Mouse (Mus musculus): ENCODE results near the gene Alox5. TPM values are rescaled to one million over a fixed set of nuclear protein-coding genes. Genes with fewer than 3 reads are reported as not detected.

Alox5 gene
- total RNA-seq, 2 experiments from 2014 or later = 8.6 to 14.9 TPM

GRCm38 (mm10) chr6:116388068-116388467 is 72.9 kb downstream of the Alox5 start:
- intact Hi-C loops (cut with DNase I) = no loop called here
- no peak for DNase-seq

GRCm38 (mm10) chr6:116386506-116386905 is 74.5 kb downstream of the Alox5 start:
- no peak for DNase-seq
- intact Hi-C loops (cut with DNase I) = no loop called here

DNA sequence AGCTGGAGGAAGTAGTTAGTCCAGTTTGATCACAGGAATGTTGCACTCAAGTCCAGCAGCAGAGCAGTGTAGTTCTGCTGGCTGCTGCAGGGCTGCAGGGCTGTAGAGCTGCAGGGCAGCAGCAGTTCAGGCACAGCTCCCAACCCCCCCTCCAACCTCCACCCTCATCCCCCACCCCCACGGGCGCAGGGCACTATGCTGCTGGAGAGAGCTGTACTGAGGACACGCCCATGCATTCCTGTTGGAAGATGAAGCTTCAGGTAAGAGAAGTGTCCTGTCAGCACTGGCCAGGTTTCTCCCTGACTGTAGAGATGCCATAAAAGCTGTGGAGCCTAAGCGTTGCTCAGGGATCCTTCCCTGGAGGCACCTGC is 74.9 kb downstream of the Alox5 start:
- DNase-seq = no peak

GRCm38 (mm10) chr6:116385194-116386044 is 75.6 kb downstream of the Alox5 start:
- intact Hi-C loops (cut with DNase I) = no loop called here
- DNase-seq = no peak

More for the DNA sequence above, 74.9 kb downstream of the Alox5 start:
- intact Hi-C loops (cut with DNase I) = no loop called here

GRCm38 (mm10) chr6:116383582-116383981 is 77.4 kb downstream of the Alox5 start:
- intact Hi-C loops (cut with DNase I) = no loop called here
- DNase-seq = no peak

GRCm38 (mm10) chr6:116381605-116382004 is 79.4 kb downstream of the Alox5 start:
- no peak for DNase-seq
- intact Hi-C loops (cut with DNase I) = no loop called here

- no peak for DNase-seq
- intact Hi-C loops (cut with DNase I) = no loop called here
These were observed 80.8 kb downstream of the Alox5 start for GRCm38 (mm10) chr6:116380157-116380556.

DNA sequence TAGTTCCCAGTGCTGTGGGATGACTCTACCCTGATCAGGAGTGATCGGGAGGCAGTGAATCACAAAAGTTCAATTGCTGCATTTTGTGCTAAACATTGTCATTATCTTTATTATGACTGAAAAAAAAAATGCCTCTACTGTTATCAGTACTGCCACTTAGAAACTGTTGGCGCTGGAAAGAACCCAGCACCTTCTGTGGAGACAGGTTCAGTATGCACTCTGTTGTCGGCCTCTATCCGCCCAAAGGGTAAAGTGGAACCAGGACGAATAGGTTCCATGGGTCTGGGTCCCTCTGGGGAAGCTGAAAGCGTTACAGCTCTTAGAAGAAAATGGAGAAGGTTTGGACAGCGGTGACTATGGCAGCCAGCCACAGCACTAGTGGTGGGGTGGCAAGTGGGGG is 82.1 kb downstream of the Alox5 start:
- intact Hi-C loops (cut with DNase I) = no loop called here
- DNase-seq = no peak

- no peak for DNase-seq
- intact Hi-C loops (cut with DNase I) = no loop called here
These were observed 86.4 kb downstream of the Alox5 start for GRCm38 (mm10) chr6:116374618-116375017.

- DNase-seq = no peak
- intact Hi-C loops (cut with DNase I) = no loop called here
These were observed 86.8 kb downstream of the Alox5 start for GRCm38 (mm10) chr6:116374136-116374535.

DNA sequence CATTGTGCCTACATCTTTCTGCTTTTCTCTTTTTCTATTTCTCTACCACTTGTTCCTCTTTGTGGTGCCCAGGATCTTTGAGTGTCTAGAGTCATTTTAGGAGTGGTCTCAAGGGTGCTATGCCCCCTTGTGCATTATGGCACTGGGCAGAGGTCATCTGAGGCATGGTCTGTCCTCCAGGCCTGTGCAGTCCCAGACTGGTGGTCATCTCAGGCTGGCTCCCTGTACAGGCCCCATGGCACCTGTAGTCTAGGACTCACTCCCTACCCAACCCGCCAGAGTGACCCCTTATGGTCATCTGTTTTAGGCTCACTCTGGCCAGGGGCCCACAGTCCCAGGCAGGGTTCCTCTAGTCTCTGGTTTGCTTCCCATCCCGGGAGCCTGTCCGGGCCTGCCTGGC is 89.5 kb downstream of the Alox5 start:
- intact Hi-C loops (cut with DNase I) = no loop called here
- no peak for DNase-seq

DNA sequence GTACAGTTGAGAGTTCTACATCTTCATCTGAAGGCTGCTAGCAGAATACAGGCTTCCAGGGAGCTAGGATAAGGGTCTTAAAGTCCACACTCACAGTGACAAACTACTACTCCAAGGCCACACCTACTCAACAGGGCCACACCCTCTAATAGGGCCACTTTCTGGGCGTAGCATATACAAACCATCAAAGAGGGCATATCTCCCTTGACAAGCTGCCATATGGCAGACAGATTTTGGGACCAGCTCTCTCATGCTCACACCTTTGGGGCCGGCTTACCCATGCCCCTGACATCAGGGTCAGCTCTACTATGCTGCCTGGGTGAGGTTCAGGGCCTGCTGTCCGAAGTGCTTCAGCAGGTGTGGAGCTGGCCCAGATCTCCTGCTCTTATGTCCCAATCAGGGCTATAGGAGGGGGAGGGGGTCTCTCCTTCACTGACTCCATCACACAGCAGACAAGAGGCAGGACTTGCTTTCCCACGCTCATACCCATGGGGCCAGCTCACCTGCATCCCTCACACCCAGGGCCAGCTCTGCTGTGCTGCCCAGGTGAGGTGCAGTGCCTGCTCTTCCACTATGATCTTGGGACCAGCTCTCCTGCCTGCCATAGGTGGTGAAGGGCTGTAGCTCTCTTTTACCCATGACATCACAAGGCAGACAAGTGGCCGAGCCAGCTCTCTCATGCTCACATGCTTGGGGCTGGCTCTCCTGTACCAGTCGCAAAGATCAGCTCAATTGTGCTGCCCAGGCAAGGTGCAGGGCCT is 90.6 kb downstream of the Alox5 start:
- DNase-seq = no peak
- intact Hi-C loops (cut with DNase I) = no loop called here

DNA sequence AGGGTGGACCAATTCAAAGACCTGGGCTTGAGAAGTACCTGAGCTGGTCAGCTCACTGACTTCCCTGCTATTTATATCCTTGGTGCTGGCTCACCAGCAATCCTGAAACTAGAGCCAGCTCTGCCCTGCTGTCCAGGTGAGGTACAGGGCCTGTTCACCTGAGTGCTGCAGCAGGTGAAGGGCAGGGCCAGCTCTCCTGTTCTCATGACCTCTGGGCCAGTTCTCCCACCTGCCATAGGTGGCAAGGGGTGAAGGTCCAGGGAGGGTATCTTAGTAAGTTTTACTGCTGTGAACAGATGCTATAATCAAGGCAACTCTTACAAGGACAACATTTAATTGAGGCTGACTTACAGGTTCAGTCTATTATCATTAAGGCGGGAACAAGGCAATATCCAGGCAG is 91.2 kb downstream of the Alox5 start:
- no peak for DNase-seq
- intact Hi-C loops (cut with DNase I) = no loop called here

DNA sequence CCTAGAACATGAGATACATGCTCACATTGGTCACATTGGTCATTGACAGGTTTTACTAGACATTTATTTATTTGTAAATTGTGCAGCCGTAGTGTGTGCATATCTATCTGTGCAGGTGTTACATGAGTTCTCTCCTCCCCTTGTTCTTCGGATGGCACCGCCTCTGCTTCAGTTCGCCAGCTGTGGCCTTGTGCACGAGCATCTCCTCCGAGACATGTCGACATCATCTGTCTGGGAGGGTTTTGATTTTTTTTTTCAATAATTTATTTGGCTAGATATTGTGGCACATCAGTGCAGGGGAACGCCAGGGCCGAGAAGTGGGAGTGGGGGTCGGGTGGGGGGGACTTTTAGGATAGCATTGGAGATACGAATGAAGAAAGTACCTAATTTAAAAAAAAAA is 93.0 kb downstream of the Alox5 start:
- intact Hi-C loops (cut with DNase I) = no loop called here

DNA sequence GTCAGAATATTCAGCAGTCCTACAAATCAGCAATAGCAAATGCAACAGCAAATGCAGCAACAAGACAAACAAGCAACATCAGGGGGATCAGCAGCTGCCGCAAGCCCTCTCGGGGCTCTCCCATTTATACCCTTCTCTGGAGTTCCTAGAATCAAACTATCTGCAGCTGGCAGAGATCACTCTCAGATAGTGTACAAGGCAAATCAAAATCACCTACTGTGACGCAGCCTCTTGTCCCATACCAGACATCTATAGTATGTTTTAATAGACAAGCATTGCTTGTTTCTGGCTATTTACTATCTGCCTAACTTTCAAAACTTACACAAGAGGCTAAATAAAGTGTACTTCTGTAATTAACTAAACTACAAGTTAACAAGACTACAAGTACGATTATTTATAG is 99.0 kb downstream of the Alox5 start:
- no peak for DNase-seq
- intact Hi-C loops (cut with DNase I) = no loop called here

More for the DNA sequence above, 93.0 kb downstream of the Alox5 start:
- no peak for DNase-seq

- intact Hi-C loops (cut with DNase I) = no loop called here
- no peak for DNase-seq
These were observed 99.5 kb downstream of the Alox5 start for GRCm38 (mm10) chr6:116361463-116361862.

Other genes with a start within 250 kb of the Alox5 start
- 1 to 10 TPM; 4.2 to 5.2 TPM for gene Zfand4, start 197.0 kb downstream of the Alox5 start, total RNA-seq (2021)
- gene March8, start 123.2 kb downstream of the Alox5 start, total RNA-seq (2021) = 10 to 100 TPM; 45.4 to 50.6 TPM
- not detected for gene Olfr211, start 27.9 kb upstream of the Alox5 start, total RNA-seq (2021)
- gene Olfr212, start 45.3 kb upstream of the Alox5 start, total RNA-seq (2021) = under 1 TPM; 0.11 to 0.14 TPM
- not detected for gene Olfr213, start 77.3 kb upstream of the Alox5 start, total RNA-seq (2021)
- gene Gm5580, start 90.0 kb upstream of the Alox5 start, total RNA-seq (2021) = 1 to 10 TPM; 1.2 to 1.6 TPM
- gene Olfr214, start 93.1 kb upstream of the Alox5 start, total RNA-seq (2021) = not detected
- not detected for gene Olfr215, start 123.0 kb upstream of the Alox5 start, total RNA-seq (2021)
- 10 to 100 TPM; 18.2 to 19.3 TPM for gene Zfp422, start 167.8 kb upstream of the Alox5 start, total RNA-seq (2021)
- 10 to 100 TPM; 60.4 to 63.7 TPM for gene Depp1, start 189.4 kb upstream of the Alox5 start, total RNA-seq (2021)
- 1 to 10 TPM; 6.5 to 8.0 TPM for gene Rassf4, start 212.8 kb upstream of the Alox5 start, total RNA-seq (2021)

Data from heart, postnatal 36 days (tissue).